Mouse (Mus musculus) induced T-regulatory cell, adult 2 months (primary cell): ENCODE data around the gene Ltc4s.

ENCODE experiments used
- DNase-seq: peaks from one replicate; pipeline ENCODE4 v3.0.0-alpha.2; 2012; ENCODE audit warnings: low read depth

Ltc4s gene

DNA sequence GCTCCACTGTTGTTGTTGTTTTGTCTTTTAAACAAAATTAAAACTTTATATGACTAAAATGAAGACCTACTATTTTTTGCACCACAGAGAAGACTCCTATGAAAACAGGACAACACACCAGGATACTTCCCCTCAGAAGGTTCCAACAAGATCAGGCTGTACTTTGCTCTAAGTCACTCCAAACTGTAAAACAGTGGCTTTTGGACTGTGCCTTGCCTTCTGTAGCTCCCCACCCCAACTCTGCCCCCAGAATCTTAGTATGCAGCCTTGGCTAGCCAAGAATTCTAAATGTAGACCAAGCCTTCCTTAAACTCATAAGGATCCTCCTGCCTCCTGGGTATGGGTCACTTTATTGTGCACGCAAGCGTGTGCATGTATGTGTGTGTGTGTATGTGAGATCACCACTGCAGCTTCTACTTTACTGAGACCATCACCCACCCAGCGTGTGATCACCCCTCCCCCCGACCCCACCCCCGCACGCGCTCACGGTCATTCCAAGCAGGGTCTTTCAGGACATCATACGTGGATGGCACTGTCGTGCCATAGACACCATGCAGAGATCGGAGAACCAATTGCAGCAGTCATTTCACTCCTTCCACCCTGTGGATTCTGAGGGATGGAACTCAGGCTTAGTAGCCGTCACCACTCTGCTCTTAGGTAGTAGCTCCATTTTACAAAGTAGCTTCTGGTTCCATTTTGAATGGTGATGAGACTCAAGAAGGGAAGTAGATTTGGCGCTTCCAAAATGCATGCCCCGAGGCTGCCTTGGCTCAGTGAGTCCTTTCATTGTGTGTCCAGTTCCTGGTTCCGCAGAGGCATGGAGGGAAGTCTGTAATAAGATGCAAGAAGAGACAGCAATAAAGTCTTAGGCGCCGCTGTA lies 14.4 kb downstream of the Ltc4s start:
- DNase-seq, result no peak

- no peak for DNase-seq
These were observed 15.7 kb downstream of the Ltc4s start for GRCm38 (mm10) chr11:50222559-50223276.

DNA sequence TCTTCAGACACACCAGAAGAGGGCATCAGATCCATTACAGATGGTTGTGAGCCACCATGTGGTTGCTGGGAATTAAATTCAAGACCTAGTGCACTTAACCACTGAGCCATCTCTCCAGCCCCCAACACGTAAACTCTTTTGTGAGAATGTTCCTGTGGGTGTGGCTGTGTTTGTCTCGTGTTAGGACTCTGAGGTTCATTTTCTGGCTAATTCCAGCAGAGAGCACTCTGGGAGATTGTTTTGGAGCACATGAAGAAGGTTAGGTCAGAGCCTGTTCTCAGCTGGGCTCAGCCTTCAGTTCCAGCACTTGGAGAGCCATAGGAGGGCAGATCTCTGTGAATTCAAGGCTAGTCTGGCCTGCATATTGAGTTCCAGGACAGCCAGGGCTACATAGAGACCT lies 18.6 kb downstream of the Ltc4s start:
- DNase-seq, result no peak

DNA sequence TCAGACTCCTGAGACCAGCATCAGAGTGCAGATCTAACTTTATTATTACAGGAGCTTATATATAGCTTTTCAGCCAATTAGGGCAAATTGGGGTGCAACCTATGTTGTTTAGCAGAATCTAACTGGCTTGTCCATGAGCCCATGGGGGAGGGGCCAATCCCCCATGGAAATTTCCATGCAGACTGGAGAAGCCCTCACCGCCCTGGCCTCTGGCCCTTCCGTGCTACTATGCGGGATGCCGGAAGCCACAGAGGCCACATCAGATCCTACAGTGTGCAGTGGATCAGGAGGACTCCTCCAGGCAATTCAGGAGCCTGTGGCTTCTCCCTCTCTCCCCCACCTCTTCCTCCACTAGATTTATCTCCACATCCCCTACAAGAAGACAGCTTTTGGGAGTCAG lies 20.6 kb downstream of the Ltc4s start:
- DNase-seq, result no peak

- no peak for DNase-seq
These were observed 21.6 kb downstream of the Ltc4s start for GRCm38 (mm10) chr11:50216724-50217366.

GRCm38 (mm10) chr11:50215633-50216032 lies 22.8 kb downstream of the Ltc4s start:
- DNase-seq, result no peak

DNA sequence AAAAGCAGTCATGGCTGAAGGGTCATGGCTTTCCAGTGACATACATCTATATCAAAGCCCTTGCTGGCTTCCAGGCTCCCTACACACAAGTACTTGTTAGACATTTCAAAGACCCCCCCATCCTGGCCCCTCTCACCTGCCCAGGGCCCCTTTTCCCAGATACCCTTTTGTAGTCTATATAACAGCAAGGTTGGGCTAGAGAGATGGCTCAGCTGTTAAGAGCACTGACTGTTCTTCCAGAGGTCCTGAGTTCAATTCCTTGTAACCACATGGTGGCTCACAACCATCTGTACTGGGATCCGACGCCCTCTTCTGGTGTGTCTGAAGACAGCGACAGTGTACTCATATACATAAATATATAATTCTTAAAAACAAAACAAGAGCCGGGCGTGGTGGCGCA lies 23.8 kb downstream of the Ltc4s start:
- DNase-seq, result no peak

GRCm38 (mm10) chr11:50212848-50213758 lies 25.3 kb downstream of the Ltc4s start:
- DNase-seq, result peak; percentile 83

DNA sequence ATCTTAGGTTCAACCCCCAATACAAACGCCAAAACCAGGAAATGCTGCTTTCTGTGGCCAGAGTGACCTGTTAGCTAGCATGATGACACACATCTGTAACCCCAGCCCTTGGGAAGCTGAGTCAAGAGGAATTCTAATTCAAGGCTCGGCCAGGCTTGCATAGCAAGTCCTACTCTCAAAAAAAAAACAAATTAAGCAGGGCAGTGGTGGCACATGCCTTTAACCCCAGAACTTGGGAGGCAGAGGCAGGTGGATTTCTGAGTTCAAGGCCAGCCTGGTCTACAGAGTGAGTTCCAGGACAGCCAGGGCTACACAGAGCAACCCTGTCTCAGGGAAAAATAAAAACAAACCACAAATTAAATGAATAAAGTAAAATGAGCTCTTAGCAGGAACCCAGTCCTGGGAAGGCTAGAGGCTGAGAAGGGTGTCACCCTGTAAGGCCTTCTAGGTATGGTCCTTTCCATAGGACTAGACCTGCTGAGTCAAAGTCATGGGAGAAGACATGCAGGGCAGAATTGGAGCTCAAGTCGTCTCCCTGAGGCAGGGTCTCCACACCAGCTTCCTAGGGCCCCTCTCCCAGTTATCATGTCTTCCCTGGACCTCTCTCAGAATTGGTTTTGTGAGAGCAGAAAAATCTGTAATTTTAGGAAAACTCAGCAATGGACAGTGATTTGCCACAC lies 26.2 kb downstream of the Ltc4s start:
- DNase-seq, result no peak

DNA sequence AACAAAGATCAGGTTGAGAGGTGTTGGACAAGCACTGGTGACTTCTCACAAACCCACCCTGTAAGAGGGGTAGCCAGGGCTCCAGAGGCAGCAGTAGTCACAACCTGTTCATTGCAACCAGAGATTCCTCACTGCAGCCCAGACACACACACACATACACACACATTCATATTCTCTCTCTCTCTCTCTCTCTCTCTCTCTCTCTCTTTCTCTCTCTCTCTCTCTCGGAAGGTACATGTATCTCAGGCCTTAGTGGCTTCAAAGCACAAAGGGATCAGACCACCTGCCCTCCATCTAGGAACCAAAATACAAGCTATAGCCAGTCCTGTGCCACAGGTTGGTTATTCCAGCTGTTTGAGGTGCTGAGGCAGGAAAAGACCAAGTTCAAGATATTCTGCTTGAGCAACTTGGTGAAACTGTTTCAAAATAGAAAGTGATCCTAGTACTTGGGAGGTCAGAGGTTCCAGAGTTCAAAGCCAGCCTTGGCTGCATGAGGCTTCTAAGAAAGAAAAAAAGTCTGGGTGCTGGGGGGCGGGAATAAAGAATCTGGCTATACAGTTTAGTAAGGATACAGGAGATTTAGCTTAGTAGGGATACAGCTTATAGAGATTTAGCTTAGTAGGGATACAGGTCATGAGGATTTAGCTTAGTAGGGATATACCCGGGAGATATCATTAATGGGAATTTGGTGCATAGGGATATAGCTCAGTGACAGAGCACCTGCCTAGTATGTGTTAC lies 26.9 kb downstream of the Ltc4s start:
- peak; percentile 50 for DNase-seq

- DNase-seq, result peak; percentile 89
These were observed 27.8 kb downstream of the Ltc4s start, which contains the start of the genes Sqstm1 and Mgat4b for GRCm38 (mm10) chr11:50210505-50211151. TSS of gene Sqstm1 (minus strand) at chr11:50210827. TSS of gene Mgat4b (plus strand) at chr11:50210890.

DNA sequence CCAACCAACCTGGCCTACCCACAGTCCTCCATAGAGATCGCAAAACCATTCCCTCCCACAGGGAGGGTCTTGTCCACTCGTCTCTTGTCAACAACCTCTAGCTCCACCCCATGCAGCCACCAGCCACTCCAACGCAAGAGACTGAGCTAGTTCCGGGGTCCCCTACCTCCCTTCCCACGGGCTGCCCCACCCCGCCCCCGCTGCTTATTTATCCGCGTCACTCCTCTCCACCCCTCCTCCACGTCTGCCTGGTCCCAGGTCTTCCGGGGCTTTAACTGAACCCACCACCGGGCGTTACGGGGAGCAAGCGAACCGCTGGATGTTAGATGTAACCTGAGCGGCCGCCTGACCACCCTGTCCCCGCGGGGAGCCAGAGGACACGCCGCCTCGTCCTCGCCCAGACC lies 28.3 kb downstream of the Ltc4s start:
- peak; percentile 96 for DNase-seq

DNA sequence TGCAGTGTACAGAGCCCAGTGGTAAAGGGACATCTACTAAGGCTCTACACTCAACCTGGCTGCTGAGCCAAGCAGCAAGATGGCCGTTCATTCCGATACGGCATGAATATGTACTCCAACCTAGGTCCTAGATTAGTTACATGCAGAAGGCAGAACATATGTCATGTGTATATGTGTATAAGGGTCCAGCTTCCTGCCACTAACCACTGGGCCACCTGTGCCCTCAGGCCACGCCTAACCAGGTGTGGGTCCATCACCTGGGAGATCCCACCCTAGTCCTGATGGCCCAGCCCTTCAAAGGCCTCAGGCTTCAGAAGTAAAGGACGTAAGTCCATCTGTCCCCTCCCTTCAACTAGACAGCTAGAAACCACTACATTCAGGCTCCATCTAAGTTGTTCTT lies 30.4 kb downstream of the Ltc4s start:
- no peak for DNase-seq

DNA sequence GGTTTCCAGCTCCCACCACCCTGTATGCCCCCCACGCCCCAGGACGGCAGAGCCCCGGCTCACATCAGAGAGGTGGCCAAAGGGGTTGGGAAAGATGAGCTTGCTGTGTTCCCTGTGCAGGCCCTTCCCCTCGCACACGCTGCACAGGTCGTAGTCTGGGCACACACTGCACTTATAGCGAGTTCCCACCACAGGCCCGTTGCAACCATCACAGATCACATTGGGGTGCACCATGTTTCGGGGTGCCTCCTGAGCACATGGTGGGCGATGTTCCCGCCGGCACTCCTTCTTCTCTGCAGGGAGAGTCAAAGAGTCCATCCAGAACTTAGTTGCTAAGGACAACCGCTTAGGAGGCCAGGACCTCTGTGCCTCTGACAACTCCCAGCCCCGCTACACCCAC lies 31.1 kb downstream of the Ltc4s start:
- DNase-seq, result no peak

- no peak for DNase-seq
These were observed 32.4 kb downstream of the Ltc4s start for GRCm38 (mm10) chr11:50206037-50206436.

GRCm38 (mm10) chr11:50205434-50205833 lies 33.0 kb downstream of the Ltc4s start:
- no peak for DNase-seq

DNA sequence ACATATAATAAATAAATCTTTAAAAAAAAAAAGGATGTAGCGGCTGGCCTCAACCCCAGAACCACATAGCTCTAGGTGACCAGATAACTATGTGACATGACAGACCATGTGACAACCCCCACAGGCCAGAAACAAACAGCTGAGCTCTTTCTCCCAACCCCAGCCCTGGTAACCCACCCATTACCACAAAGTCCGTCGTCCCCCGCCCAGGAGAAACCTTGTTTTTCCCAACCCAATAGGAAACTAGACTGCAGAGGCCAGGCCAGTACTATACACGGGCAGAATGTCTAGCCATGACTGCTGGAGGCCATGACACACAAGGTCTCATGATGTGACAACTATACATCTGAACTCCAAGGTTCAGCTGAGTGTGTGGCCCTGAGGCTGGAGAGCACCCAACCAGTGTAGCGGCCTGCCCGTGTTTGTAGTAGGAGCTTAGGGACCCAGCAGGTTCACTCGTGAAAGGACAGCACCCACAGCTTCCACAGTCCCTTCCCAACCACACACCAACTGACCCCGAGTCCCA lies 35.1 kb downstream of the Ltc4s start:
- DNase-seq, result no peak

GRCm38 (mm10) chr11:50201590-50201989 lies 36.8 kb downstream of the Ltc4s start:
- no peak for DNase-seq

DNA sequence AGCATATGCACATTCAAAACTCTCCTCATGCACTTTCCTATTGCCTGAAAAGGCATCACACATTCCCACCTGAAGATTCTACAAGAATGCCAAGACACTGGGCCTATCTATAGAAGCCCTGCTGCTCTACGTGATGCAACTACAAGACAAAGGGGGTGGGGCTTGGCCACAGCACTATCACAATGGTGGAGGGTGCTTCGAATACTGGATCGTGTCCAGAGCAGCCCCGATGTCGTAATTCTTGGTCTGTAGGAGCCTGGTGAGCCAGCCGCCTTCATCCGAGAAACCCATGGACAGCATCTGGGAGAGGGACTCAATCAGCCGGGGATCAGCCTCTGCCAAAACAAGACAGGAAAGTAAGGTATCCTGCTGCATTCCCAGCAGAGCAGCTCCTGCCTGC lies 37.8 kb downstream of the Ltc4s start:
- DNase-seq, result no peak

- DNase-seq, result no peak
These were observed 39.5 kb downstream of the Ltc4s start for GRCm38 (mm10) chr11:50198916-50199315.
